Mouse (Mus musculus): Measurements from ENCODE around the gene Prr14l. TPM values are rescaled to one million over a fixed set of nuclear protein-coding genes. Genes with fewer than 3 reads are reported as not detected.
A peak's percentile ranks its signal among the peaks of the same experiment; 100 is the strongest.
"Not testable (repeated sequence)": the region's sequence is repeated elsewhere in the genome, so short reads cannot be mapped to it uniquely, and the experiment has no call there.

The Prr14l gene
- total RNA-seq, 1 experiment from 2014 or later, result 53.8 TPM

DNA sequence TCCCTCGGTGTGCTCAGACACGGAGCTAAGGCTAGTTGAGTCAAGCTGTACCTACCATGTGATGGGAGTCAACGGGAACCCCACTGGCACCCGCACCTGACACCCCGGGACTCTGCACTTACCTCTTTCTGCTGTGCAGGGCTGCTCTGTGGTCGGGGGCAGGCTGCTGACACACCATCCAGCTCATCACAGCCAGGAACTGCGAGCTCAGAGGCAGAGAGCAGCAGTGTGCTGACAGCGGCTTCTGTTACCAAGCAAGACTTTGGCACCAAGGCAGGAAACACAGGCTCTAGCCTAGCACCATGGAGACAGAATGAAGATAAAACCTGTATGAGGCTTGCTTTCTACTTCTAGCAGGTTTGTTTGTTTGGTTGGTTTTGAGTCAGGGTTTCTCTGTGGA is 33.6 kb downstream of the Prr14l start:
- ATAC-seq (ENCODE audit: extremely low read depth, insufficient number of reproducible peaks, low FRiP score, poor library complexity, severe bottlenecking), result no peak

DNA sequence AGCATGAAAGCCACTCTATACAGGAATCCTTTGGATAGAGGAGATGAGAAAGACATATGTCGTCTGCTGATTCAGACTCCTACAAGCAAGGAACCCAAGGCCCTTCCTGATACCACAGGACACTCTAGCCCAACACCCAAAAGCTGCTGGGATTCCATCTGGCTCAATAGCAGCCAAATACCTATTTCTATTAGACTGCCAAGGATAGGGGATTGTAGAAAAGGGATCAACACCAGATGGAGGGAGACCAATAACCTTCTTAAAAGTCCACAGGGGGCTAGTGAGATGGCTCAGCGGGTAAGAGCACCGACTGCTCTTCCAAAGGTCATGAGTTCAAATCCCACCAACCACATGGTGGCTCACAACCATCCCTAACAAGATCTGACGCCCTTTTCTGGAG is 38.7 kb downstream of the Prr14l start:
- no peak for ATAC-seq (ENCODE audit: extremely low read depth, insufficient number of reproducible peaks, low FRiP score, poor library complexity, severe bottlenecking)

DNA sequence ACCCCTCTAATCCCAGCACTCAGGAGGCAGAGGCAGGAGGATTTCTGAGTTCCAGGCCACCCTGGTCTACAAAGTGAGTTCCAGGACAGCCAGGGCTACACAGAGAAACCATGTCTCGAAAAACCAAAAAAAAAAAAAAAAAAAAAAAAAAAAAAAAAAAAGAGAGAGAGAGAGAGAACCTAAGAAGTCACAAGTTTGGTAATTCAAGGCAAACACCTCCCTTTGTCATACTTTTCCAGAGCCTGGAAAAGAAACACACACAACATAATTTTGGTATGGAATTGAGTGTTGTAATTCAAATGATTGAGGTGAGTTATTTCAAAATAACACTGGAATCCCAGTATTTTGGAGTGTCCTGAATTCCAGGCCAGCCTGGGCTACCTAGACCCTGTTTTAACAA is 67.6 kb downstream of the Prr14l start:
- not testable (repeated sequence) for ATAC-seq (ENCODE audit: extremely low read depth, insufficient number of reproducible peaks, low FRiP score, poor library complexity, severe bottlenecking)

DNA sequence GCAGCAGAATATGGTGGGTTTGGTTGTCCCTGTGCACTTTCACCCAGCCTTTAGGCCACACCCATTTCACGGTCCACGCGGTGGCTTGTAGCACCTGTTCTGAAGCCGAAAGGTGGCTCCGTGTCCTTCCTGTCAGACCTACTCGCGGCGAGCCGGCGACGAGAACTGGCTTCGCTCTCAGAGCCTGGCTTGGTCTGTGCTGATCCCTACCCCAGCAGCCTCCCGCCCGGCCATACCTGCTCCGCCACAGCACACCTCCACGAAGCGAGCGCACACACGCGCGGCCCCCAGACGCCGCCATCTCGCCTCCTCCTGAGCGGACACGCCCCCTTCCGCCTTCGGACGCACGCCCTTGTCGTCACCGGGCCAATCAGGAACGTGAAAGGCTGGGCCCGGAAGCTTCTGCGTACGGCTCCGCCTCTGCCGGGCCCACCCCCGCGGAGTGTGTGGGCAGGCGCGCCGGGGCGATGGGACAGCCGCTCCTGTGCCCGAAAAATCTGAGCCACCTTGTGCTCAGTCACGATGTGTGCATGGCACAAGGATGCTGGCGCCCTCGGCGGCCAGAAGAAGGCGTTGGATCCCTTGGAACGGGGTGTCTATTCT is 68.6 kb downstream of the Prr14l start, which contains the start of gene Pisd:
Gene Pisd (minus strand): TSS at position 334 of the 603 bp plus-strand sequence.
- ATAC-seq (ENCODE audit: extremely low read depth, insufficient number of reproducible peaks, low FRiP score, poor library complexity, severe bottlenecking), result peak; percentile 99

DNA sequence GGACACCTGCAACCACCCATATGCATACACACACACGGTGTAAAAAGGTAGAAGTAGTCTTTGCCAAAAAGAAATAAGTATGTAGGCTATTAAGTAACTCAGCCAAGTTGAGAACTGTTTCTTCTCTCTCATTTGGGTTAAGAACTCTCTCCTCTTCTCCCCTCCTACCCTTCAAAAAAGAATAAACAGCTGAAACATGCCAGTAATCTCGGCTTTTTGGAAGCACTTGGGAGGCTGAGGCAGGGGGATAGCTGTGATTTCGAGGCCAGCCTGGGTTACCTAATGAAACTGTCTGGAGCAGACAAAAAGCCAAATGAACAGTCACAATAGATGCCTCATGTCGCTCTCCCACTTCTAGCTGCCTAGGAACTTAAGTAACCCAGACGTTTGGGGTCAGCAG is 69.3 kb downstream of the Prr14l start:
- no peak for ATAC-seq (ENCODE audit: extremely low read depth, insufficient number of reproducible peaks, low FRiP score, poor library complexity, severe bottlenecking)

DNA sequence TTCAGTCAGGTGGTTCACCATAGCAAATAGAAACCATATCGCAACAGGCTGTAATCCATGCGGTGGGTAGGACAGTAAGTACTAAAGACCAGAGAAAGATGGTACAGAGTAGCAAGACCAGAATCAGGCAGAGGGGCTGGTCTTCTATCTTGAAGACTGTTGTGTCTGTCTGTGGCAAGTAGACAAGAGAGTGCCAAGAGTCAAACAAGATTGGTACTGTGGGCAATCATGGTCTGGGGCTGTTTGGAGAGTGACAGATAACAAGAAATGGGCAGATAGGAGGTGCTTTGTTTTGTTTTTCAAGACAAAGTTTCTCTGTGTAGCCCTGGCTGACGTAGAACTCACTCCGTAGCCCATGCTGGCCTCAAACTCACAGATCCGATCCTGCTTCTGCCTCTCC is 72.5 kb downstream of the Prr14l start:
- no peak for ATAC-seq (ENCODE audit: extremely low read depth, insufficient number of reproducible peaks, low FRiP score, poor library complexity, severe bottlenecking)

DNA sequence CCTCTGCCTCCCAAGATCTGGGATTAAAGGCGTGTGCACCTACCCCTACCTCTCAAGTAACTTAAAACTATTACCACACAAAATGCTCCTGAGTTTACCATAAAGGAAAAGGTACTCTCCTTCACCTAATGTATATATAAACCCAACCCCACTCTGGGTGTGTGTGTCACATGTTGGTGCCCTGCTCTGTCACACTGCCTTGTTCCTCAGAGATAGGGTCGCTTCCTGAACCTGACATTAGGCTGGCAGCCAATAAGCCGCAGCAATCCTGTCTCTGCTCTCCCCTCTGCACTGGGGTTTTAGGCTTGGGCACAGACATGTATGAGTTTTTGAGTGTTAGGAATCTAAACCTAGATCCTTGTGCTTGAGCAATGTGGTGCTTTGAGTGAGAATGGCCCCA is 75.9 kb downstream of the Prr14l start:
- ATAC-seq (ENCODE audit: extremely low read depth, insufficient number of reproducible peaks, low FRiP score, poor library complexity, severe bottlenecking), result no peak

DNA sequence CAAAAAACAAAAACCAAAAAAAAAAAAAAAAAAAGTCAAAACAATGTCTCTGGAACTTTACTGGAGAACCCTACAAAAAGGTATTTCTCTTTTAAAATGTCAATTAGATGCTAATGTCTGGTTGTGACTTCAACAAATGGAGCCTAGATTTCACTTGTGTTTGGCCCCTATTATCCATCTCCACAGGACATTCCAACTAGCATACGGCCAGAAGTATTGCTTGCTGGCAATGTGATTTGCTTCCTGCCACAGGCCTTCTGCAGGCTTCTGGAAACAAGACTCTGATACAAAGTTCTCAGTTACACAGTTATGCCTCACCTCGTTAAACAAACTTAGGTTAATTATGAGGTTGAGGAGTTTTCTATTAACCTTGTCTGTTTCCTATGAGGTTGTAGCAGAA is 81.7 kb downstream of the Prr14l start:
- ATAC-seq (ENCODE audit: extremely low read depth, insufficient number of reproducible peaks, low FRiP score, poor library complexity, severe bottlenecking), result no peak

DNA sequence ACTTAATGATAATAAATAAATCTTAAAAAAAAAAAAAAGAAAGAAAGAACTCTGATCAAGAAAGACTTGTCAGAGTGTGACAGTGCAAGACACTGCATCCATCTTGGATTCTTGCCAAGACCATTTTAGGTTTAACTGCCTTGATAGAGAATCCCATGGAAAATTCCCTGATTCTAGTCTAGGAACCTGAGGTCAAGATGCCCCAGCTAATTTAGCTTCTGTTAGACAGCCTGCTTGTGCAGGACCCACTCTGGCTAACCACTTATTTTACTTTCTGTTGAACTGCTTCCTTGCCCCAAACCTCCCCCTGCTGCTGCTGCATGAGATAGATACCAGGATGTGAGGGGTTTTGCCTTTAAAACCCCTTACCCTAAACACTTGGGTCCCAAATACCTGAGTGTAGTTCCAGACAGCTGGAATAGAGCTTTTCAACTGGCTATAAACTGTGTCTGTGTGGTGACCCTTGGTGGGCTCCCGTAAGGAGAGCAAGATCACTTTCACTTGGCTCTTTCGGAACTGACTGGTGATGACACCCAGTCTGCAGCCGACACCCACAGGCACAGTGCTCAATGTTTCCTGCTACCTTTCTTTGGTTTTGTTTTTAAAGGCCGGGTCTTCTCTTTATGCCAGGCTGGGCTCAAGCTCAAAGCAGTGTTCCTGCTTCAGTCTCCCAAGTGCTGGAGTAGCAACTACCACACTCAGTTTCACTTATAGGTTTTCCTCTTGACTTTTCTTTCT is 86.3 kb downstream of the Prr14l start:
- no peak for ATAC-seq (ENCODE audit: extremely low read depth, insufficient number of reproducible peaks, low FRiP score, poor library complexity, severe bottlenecking)

DNA sequence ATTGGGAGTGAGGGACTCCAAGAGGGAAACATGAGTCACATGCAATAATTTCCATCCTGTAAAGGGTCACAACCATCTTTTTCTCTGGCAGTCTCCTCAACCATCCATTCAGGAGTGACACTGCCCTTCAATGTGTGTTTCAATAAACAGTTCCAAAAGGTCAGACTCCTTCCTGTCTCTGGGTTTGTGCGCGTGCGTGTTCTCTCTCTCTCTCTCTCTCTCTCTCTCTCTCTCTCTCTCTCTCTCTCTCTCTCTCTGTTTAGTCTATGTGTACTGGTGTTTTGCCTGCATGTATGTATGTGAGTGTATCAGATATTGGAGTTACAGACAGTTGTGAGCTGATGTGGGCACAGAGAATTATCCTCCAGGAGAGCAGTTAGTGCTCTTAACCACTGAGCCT is 87.1 kb downstream of the Prr14l start:
- no peak for ATAC-seq (ENCODE audit: extremely low read depth, insufficient number of reproducible peaks, low FRiP score, poor library complexity, severe bottlenecking)

DNA sequence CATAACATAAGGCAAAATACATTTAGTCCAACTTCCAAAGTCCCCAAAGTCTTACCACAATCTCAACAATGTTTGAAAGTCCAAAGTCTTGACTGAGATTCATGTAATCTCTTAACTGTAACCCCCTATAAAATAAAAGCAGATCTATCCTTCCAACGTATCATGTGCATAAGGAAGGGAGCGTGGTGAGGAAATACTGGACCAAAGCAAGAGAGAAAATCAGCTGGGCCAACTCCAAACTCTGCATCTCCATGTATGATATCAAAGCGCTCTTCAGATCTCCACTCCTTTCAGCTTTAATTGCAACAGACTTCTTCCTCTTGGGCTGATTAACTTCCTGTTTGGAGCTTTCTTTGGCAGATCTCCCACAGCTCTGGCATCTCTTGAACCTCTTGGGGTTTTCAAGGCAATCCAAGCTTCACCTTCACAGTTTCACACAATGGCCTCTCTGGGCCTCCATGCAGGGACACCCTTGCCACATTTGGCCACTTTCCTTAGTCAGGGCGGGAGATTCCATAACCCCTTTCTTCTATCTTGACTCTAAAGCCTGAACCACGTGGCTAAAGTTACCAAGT is 92.4 kb downstream of the Prr14l start:
- no peak for ATAC-seq (ENCODE audit: extremely low read depth, insufficient number of reproducible peaks, low FRiP score, poor library complexity, severe bottlenecking)

DNA sequence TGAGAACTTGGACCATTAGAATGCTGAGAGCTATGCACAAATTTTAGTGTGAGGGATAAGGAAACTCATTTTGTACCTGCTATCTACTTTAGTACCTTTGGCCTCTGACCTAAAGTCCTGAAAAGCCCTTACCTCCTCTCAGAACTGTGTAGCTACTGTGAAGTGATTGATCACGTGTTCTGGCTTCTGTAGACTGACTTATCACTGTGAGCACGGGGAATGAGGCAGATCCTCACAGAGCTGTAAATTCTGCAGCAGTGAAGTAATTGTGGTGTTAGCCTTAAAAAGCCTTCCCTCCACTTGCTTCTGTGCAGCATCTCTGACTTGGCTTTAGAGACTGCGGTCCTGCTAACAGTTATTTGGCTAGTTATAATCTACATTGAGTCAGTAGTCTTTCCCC is 93.3 kb downstream of the Prr14l start:
- no peak for ATAC-seq (ENCODE audit: extremely low read depth, insufficient number of reproducible peaks, low FRiP score, poor library complexity, severe bottlenecking)

DNA sequence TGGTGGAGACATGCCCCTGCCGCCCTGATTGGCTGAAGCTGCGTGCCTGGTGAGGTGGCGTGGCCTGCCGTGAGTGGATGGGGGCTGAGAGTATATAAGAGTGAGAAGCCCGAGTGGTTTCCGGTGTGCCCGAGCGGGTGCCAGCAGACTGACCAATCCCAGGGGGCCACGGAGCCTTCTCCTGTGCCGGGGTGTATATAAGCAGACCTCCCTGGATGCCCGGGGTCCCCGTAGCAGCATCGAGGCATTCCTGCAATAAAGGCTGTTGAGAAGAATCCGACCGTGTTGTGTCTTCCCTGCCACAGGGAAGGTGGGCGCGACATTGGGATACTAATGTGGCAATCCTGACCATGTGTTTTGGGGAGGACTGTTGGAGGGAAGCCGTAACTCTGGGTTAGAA is 93.7 kb downstream of the Prr14l start:
- ATAC-seq (ENCODE audit: extremely low read depth, insufficient number of reproducible peaks, low FRiP score, poor library complexity, severe bottlenecking), result not testable (repeated sequence)

DNA sequence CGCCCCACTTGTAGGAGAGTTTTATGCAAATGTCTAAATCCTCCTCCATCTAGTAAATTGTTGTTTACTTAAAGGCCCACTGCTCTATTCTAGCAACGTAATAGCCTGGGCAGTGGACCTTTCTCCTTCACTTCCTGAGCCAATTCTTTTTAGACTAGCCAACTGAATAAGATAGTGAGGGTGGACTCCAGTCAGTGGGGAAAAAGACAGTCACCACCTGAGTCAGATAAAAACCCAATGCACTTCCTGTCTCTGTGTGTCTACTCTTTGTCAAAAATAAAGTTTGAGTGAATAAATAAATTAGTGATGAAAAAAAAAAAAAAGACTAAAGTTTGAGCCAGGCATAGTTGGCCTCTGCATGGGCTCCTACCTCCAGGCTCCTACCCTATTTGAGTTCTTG is 94.4 kb downstream of the Prr14l start:
- ATAC-seq (ENCODE audit: extremely low read depth, insufficient number of reproducible peaks, low FRiP score, poor library complexity, severe bottlenecking), result no peak

DNA sequence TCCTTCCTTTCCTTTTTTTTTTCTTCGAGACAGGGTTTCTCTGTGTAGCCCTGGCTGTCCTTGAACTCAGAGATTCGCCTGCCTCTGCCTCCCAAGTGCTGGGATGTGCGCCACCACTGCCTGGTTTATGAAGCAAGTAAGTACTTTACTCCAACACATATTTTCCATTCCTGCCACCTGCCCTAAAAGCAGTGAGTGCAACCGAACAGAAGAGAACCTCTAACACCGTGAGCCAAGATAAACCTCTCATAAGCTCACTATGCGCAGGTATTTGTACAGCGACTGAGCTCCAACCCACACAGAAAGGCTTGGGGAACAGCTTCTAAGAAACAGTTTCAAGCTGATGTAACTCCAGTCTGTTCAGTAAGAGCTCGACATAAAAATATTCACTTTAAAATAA is 97.9 kb downstream of the Prr14l start:
- no peak for ATAC-seq (ENCODE audit: extremely low read depth, insufficient number of reproducible peaks, low FRiP score, poor library complexity, severe bottlenecking)

DNA sequence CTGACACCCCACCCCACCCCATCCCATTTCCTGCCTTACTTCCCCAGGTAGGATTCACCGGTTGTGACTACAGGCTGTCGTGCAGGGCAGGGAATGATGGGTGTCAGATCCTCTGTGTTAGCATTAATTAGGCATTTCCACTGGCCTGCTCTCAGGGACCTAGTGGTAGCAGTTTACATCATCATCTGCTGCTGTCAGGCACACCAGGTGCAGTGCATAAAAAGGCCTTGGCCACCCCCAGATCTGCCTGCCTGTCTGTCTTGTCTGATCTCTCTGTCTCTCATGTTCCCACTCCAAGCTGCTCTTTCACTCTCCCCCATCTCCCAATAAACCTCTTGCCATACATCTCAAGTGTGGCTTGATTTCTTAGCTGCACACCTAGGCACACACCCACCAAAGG is 102.3 kb downstream of the Prr14l start:
- no peak for ATAC-seq (ENCODE audit: extremely low read depth, insufficient number of reproducible peaks, low FRiP score, poor library complexity, severe bottlenecking)

DNA sequence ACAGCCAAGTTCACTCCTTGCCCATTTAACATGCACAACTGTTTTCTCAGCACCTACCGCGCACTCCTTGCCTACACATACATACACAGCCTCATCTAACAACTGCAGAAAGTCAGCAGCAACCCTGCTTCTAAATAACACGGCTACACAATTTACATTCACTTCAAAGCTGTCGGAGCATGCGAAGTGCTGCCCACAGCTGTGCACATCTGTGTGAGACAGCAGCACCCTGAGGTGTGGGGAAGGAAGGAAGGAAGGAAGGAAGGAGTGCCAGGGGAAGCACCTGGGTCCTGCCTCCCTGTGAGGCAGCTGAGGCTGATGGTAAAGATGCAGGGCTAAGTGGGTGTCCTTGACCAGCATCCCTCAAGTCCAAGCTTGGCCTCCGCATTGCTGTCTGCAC is 105.1 kb downstream of the Prr14l start:
- no peak for ATAC-seq (ENCODE audit: extremely low read depth, insufficient number of reproducible peaks, low FRiP score, poor library complexity, severe bottlenecking)

DNA sequence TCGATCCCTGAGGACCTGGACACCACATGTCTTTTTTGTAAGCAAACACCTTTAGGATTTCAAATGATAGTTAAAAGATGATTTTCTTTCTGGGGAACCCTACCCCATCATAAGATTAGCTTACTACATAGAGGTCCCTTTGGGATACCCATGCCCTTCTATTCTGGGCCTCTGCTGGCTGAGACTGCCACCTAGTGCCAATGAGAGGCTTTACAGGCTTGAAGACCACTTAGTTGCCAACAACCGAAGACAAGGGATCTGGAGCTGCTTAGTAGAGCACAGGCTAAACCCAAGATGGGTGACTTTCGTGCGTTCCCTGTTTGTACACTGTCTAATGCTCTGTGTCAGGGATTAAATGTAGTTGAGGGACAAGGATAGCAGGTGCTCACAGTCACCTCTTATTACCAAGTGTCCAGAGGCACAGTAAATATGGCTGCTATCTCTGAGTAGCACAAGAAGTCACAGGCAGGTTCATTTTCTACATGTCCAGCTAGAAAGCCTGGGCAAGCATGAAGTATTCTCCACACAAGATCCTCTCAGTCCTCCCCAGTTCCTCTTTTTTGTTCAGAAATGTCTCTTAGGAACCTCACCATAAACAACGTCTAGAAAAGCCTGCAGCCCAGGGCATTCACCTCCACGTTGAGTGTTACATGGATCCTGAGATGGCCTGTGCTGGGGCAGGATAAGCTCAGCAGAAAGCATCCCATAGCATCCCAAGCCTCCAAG is 106.2 kb downstream of the Prr14l start:
- ATAC-seq (ENCODE audit: extremely low read depth, insufficient number of reproducible peaks, low FRiP score, poor library complexity, severe bottlenecking), result peak; percentile 48

DNA sequence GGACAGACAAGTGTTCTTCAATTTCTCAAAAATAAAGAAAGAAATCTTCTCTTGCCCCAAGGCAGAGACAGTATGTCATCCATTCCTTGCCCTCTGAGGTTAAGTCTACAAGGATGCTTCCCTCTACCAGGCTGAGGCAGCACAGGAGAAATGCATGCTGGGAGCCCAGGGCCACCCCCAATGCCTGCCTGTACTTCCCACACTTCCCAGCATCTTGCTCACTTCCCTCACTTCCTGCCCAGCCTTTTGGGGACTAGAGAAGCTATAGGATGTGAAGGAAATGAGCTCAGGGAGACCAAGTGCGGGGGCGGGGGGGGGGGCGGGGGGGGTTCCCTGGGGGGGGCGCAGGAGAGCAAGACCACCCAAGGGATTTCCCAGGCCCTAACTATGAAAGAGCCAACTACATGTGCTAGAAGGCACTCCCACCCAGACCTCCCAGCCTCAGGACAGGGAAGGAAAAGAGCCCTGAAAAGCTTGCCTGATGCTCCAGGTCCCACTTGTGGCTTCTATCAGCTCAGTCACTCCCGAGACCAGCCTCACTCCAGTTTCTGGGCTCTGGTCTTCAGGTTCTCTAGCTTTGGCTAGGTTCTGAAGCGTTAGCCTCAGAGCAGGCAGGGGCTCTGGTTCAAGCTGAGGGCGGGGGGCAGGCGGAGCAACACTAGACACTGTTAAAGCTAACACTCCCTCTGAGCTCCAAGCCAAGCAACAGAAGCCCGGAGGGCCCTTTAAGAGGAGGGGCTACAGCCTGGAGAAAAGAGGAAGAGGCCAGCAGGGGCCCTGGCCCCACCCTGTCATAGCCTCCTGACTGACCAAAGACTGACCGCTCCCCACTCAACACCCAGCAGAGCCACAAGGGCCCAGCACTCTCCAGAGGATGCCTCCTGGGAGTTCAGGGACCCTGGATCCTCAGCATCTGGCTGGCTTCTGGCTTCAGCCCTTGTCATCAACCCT is 108.1 kb downstream of the Prr14l start:
- ATAC-seq (ENCODE audit: extremely low read depth, insufficient number of reproducible peaks, low FRiP score, poor library complexity, severe bottlenecking), result peak; percentile 78

All from neutrophil, adult 5-6 weeks (primary cell).